Mouse (Mus musculus) bone marrow, adult 2 months (tissue): Measurements from ENCODE around the gene Atf2. TPM values are rescaled to one million over a fixed set of nuclear protein-coding genes. Genes with fewer than 3 reads are reported as not detected.

Source experiments
- H3K27ac ChIP-seq: fragments of 200-500 bp; 2 replicates; pipeline ENCODE4 v1.5.1; 2012; ENCODE audit warnings: low read depth, mild to moderate bottlenecking, control low read depth, inconsistent platforms, low read length; ENCODE audit not compliant: control insufficient read depth, poor library complexity, insufficient read depth
- H3K4me1 ChIP-seq: fragments of 200-500 bp; 2 replicates; pipeline ENCODE4 v1.6.1; 2011; ENCODE audit warnings: low read length; ENCODE audit not compliant: control insufficient read depth, insufficient read depth
- H3K4me3 ChIP-seq: fragments of 200-500 bp; replicated peaks from 2 replicates; pipeline ENCODE3; 2011; ENCODE audit warnings: mild to moderate bottlenecking, low read depth, low read length, control low read depth; ENCODE audit not compliant: control insufficient read depth
- CTCF ChIP-seq: fragments of 200-500 bp; IDR thresholded peaks from 2 replicates; pipeline ENCODE4 v1.5.1; 2011; ENCODE audit warnings: low read length, control low read depth; ENCODE audit not compliant: control insufficient read depth, insufficient read depth
- POLR2A ChIP-seq: fragments of 200-500 bp; IDR thresholded peaks from 2 replicates; pipeline ENCODE4 v1.6.1; 2011; ENCODE audit warnings: low read depth, mild to moderate bottlenecking, control low read depth, low read length, borderline replicate concordance; ENCODE audit not compliant: control insufficient read depth
- WGBS: fragments of 180-500 bp; shearing (Covaris S2); methylation state at CpG from one replicate; pipeline ENCODE4 v1.1.7; 2018; 5-methylcytosine and 5-hydroxymethylcytosine counted together
- polyA plus RNA-seq: library from polyadenylated mRNA; stranded (reverse); fragments of >200 nt; gene quantifications from 2 replicates; pipeline ENCODE4 v1.2.4, GENCODE M21; 2011; ENCODE audit warnings: low replicate concordance; ENCODE audit not compliant: missing spikeins, insufficient read depth, insufficient read length

Atf2 gene
- 13.1 and 16.3 TPM in 2 replicates for polyA plus RNA-seq

- H3K4me1 ChIP-seq = no peaks in the 10 kb centered on the region
- peak; percentile 81; the same call in 1 of the 2 replicates for TF ChIP-seq POLR2A
- TF ChIP-seq CTCF = no peak
- WGBS = under 1% methylated on average over 62 of the region's 63 CpGs
- H3K4me3 ChIP-seq = peak within 1 kb of the TSS; percentile 97
- H3K27ac ChIP-seq = peak within 1 kb of the TSS; percentile 86
These were observed at the start of gene Atf2 for GRCm38 (mm10) chr2:73892464-73893296. Gene Atf2 (minus strand): TSS chr2:73892639.

- TF ChIP-seq CTCF (no peak), POLR2A (no peak)
These were observed 48.8 kb upstream of the Atf2 start for GRCm38 (mm10) chr2:73941281-73941680.

DNA sequence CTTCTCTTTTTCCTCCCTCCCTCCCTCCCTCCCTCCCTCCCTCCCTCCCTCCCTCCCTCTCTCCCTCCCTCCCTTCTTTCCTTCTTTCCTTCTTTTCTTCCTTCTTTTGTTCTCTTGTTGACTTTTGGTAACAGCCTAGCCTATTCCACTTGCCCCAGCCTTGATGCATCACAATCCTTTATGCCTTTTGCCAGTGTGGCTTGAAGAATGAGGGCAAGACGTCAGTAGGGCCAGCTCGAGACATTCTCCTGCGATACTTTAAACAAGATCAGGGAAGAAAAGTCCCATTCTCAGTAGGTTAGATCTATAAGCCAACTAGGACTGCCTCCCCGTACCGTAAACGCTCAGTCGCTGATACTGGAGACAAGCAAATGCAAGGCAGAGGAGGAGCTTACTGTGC lies 48.0 kb upstream of the Atf2 start:
- Histone ChIP-seq H3K4me3 (no peak overlapping the region), H3K27ac (no peak overlapping the region), H3K4me1 (no peaks in the 10 kb centered on the region)
- WGBS = 82% methylated on average over 7 of the region's 7 CpGs
- no peak for TF ChIP-seq CTCF
- TF ChIP-seq POLR2A = no peak

More at GRCm38 (mm10) chr2:73941281-73941680, 48.8 kb upstream of the Atf2 start:
- Histone ChIP-seq H3K4me1 (no peaks in the 10 kb centered on the region), H3K4me3 (no peak overlapping the region), H3K27ac (no peak overlapping the region)
- WGBS = 67% methylated on average over 1 of the region's 1 CpGs

DNA sequence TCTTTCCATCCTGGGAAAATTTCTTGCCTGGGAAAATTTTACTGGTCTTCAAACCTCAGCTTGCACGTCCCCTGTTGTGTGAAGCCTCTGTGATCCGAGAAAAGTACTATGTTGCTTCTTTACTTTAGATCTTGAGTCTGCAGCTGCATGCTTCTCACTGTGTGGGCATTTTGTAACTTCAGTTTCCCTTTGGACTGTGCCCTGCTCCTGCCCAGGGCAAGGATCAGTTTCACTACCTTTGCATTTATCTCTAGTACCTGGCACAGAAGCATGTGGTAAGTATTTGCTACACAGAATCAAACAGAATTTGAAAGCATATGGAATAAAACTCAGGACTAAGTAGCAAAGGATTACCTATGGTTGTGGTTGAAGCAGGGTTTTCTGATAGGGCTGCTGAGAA lies 46.5 kb upstream of the Atf2 start:
- TF ChIP-seq POLR2A (no peak), CTCF (no peak)
- 80% methylated on average over 2 of the region's 2 CpGs for WGBS
- Histone ChIP-seq H3K27ac (no peak overlapping the region), H3K4me3 (no peak overlapping the region), H3K4me1 (no peaks in the 10 kb centered on the region)

- H3K4me3 ChIP-seq = no peak overlapping the region
- H3K4me1 ChIP-seq = no peaks in the 10 kb centered on the region
- TF ChIP-seq CTCF = no peak
- TF ChIP-seq POLR2A = no peak
- WGBS = 81% methylated on average over 8 of the region's 8 CpGs
- H3K27ac ChIP-seq = no peak overlapping the region
These were observed 40.4 kb upstream of the Atf2 start for GRCm38 (mm10) chr2:73932676-73933313.

DNA sequence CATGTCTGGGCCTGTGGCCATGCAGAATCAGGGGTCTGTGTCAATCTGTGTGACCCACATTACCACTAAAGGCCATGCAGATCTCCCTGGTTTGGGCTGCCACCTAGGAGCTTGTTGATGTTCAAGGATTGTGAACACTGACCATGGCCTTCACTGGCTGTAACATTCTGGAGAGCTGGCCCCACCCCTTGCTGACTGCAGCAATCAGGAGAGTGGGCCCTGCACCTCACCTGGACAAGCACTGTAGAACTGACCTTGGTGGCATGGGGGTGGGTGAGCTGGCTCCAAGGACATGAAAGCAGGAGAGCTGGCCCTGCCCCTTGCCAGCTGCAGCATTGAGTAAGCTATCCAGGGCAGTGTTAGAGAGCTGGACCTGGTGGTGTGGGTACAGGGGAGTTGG lies 35.3 kb upstream of the Atf2 start:
- Histone ChIP-seq H3K4me3 (no peak overlapping the region), H3K4me1 (no peaks in the 10 kb centered on the region), H3K27ac (no peak overlapping the region)
- no peak for TF ChIP-seq POLR2A
- no peak for TF ChIP-seq CTCF

- Histone ChIP-seq H3K27ac (no peak overlapping the region), H3K4me1 (no peaks in the 10 kb centered on the region), H3K4me3 (no peak overlapping the region)
- 47% methylated on average over 3 of the region's 3 CpGs for WGBS
- TF ChIP-seq CTCF (no peak), POLR2A (no peak)
These were observed 33.1 kb upstream of the Atf2 start for GRCm38 (mm10) chr2:73925539-73925938.

GRCm38 (mm10) chr2:73925089-73925488 lies 32.6 kb upstream of the Atf2 start:
- Histone ChIP-seq H3K27ac (no peak overlapping the region), H3K4me1 (no peaks in the 10 kb centered on the region), H3K4me3 (no peak overlapping the region)
- no peak for TF ChIP-seq CTCF
- TF ChIP-seq POLR2A = no peak
- 17% methylated on average over 5 of the region's 5 CpGs for WGBS

DNA sequence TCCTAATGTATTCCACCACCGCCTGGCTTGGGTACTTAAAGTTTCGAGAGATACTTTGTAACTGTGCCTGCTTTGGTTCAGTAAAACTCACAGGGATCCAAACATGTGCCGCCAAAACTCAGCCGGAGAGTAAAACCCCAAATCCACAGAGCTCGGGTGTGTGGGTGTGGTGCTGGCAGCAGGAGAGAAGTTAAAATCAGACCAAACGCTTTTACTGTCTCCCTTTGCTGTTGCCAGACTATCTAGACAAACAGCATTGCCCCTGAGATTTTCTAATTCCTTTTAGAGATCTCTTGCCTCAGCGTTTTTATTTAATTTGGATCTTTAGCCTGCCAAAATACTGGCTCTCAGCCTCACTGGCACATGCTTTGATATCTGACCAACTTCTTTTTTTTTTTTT lies 27.2 kb upstream of the Atf2 start:
- TF ChIP-seq CTCF = no peak
- TF ChIP-seq POLR2A = no peak
- Histone ChIP-seq H3K4me3 (no peak overlapping the region), H3K4me1 (no peaks in the 10 kb centered on the region), H3K27ac (no peak overlapping the region)
- 73% methylated on average over 7 of the region's 7 CpGs for WGBS
